Mouse (Mus musculus): ENCODE data around the gene Ier5.

Gene Ier5

GRCm38 (mm10) chr1:155077675-155078074 lies 21.8 kb downstream of the Ier5 start:
- no peak for DNase-seq (ENCODE audit: low read depth, low spot score)

- no peak for DNase-seq (ENCODE audit: low read depth, low spot score)
These were observed 23.6 kb downstream of the Ier5 start for GRCm38 (mm10) chr1:155075856-155076255.

- DNase-seq (ENCODE audit: low read depth, low spot score) = no peak
These were observed 24.6 kb downstream of the Ier5 start for GRCm38 (mm10) chr1:155074856-155075255.

- DNase-seq (ENCODE audit: low read depth, low spot score) = no peak
These were observed 25.5 kb downstream of the Ier5 start for GRCm38 (mm10) chr1:155073905-155074304.

GRCm38 (mm10) chr1:155073133-155073532 lies 26.3 kb downstream of the Ier5 start:
- no peak for DNase-seq (ENCODE audit: low read depth, low spot score)

- no peak for DNase-seq (ENCODE audit: low read depth, low spot score)
These were observed 28.1 kb downstream of the Ier5 start for GRCm38 (mm10) chr1:155071287-155071876.

GRCm38 (mm10) chr1:155070561-155071286 lies 28.7 kb downstream of the Ier5 start:
- no peak for DNase-seq (ENCODE audit: low read depth, low spot score)

GRCm38 (mm10) chr1:155069696-155070095 lies 29.7 kb downstream of the Ier5 start:
- DNase-seq (ENCODE audit: low read depth, low spot score) = no peak

- DNase-seq (ENCODE audit: low read depth, low spot score) = no peak
These were observed 33.2 kb downstream of the Ier5 start for GRCm38 (mm10) chr1:155066196-155066595.

GRCm38 (mm10) chr1:155065068-155065701 lies 34.3 kb downstream of the Ier5 start:
- DNase-seq (ENCODE audit: low read depth, low spot score) = no peak

- no peak for DNase-seq (ENCODE audit: low read depth, low spot score)
These were observed 34.8 kb downstream of the Ier5 start for GRCm38 (mm10) chr1:155064649-155065048.

- no peak for DNase-seq (ENCODE audit: low read depth, low spot score)
These were observed 35.3 kb downstream of the Ier5 start for GRCm38 (mm10) chr1:155064111-155064510.

- no peak for DNase-seq (ENCODE audit: low read depth, low spot score)
These were observed 36.5 kb downstream of the Ier5 start for GRCm38 (mm10) chr1:155062963-155063362.

GRCm38 (mm10) chr1:155062057-155062456 lies 37.4 kb downstream of the Ier5 start:
- no peak for DNase-seq (ENCODE audit: low read depth, low spot score)

- no peak for DNase-seq (ENCODE audit: low read depth, low spot score)
These were observed 38.3 kb downstream of the Ier5 start for GRCm38 (mm10) chr1:155060832-155061801.

- no peak for DNase-seq (ENCODE audit: low read depth, low spot score)
These were observed 39.2 kb downstream of the Ier5 start for GRCm38 (mm10) chr1:155060261-155060660.

GRCm38 (mm10) chr1:155059505-155059904 lies 39.9 kb downstream of the Ier5 start:
- DNase-seq (ENCODE audit: low read depth, low spot score) = no peak

- DNase-seq (ENCODE audit: low read depth, low spot score) = no peak
These were observed 41.1 kb downstream of the Ier5 start for GRCm38 (mm10) chr1:155058099-155059012.

GRCm38 (mm10) chr1:155056166-155056565 lies 43.3 kb downstream of the Ier5 start:
- DNase-seq (ENCODE audit: low read depth, low spot score) = no peak

GRCm38 (mm10) chr1:155055041-155055440 lies 44.4 kb downstream of the Ier5 start:
- DNase-seq (ENCODE audit: low read depth, low spot score) = no peak
